Mouse (Mus musculus) lung, embryonic 14.5 days (tissue): ENCODE results near the gene Ccnb2. TPM values are rescaled to one million over a fixed set of nuclear protein-coding genes. Genes with fewer than 3 reads are reported as not detected.

Experiments used
- ATAC-seq: fragments of 200-750 bp; cut with Nextera tagmentation; 2 replicates; pipeline ENCODE4 v1.8.0; 2017; ENCODE audit warnings: mild to moderate bottlenecking, moderate TSS enrichment, moderate library complexity; ENCODE audit not compliant: insufficient read depth
- DNase-seq: peaks from one replicate; pipeline ENCODE4 v3.0.0-alpha.2; 2015
- H3K27ac ChIP-seq: fragments of 300-500 bp; sonication (generic); 2 replicates; pipeline ENCODE4 v1.5.1; 2014; ENCODE audit warnings: low read depth, mild to moderate bottlenecking, moderate library complexity
- H3K27me3 ChIP-seq: fragments of 300-500 bp; sonication (generic); 2 replicates; pipeline ENCODE4 v1.6.1; 2014; ENCODE audit warnings: low read length, control low read depth; ENCODE audit not compliant: insufficient read depth
- H3K36me3 ChIP-seq: fragments of 300-500 bp; sonication (generic); 2 replicates; pipeline ENCODE4 v1.6.1; 2014; ENCODE audit warnings: control low read depth; ENCODE audit not compliant: insufficient read depth
- H3K4me1 ChIP-seq: fragments of 300-500 bp; sonication (generic); 2 replicates; pipeline ENCODE4 v1.6.1; 2014; ENCODE audit warnings: antibody characterized with exemption, control low read depth; ENCODE audit not compliant: insufficient read depth
- H3K4me2 ChIP-seq: fragments of 300-500 bp; sonication (generic); 2 replicates; pipeline ENCODE4 v1.6.1; 2014; ENCODE audit warnings: mild to moderate bottlenecking
- H3K4me3 ChIP-seq: fragments of 300-500 bp; sonication (generic); 2 replicates; pipeline ENCODE4 v1.5.1; 2014; ENCODE audit warnings: low read depth, low read length
- H3K9ac ChIP-seq: fragments of 300-500 bp; sonication (generic); 2 replicates; pipeline ENCODE4 v1.6.1; 2014
- H3K9me3 ChIP-seq: fragments of 300-500 bp; sonication (generic); 2 replicates; pipeline ENCODE4 v1.6.1; 2016; ENCODE audit warnings: low read depth, low read length, control low read depth
- CTCF ChIP-seq: IDR thresholded peaks from 2 replicates; pipeline ENCODE4 v1.5.1; 2016; ENCODE audit warnings: antibody characterized with exemption, low read depth
- WGBS: fragments of 180-500 bp; shearing (Covaris S2); extraction: QIAGEN DNeasy Blood & Tissue Kit; methylation state at CpG from one replicate; pipeline ENCODE4 v1.1.7; 2014; 5-methylcytosine and 5-hydroxymethylcytosine counted together
- polyA plus RNA-seq: library from polyadenylated mRNA; unstranded; fragments of >200 nt; fragmentation: Nextera tagmentation; extraction: Ambion mirVana; gene quantifications from 2 replicates; pipeline ENCODE4 v1.2.1, GENCODE M21; 2014

The Ccnb2 gene
- polyA plus RNA-seq, 1 experiment from 2014 or later = 251 TPM

DNA sequence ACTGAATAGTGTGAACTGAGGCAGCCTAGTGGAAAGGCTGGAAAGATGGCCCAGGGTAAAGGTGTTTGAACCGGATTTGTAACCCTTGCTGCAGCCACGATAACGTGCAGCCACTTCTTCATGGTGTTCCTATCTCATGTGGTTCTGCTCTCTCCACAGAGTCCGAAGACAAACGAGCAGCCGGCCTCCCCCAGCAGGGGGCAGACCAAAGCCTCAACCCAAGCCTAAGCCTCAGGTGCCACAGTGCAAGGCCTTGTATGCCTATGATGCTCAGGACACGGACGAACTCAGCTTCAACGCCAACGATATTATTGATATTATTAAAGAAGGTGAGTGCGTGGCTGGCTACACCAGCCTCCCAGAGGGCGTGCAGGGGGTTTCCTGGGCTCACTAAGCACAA lies 25.7 kb downstream of the Ccnb2 start:
- Histone ChIP-seq H3K9me3 (no peaks in the 10 kb centered on the region), H3K9ac (no peak overlapping the region), H3K4me2 (no peak overlapping the region), H3K27me3 (no peaks in the 10 kb centered on the region), H3K27ac (no peak overlapping the region), H3K4me3 (no peak overlapping the region), H3K36me3 (peaks cover 30% of the 10 kb centered on the region; the same call in 1 of the 2 replicates), H3K4me1 (no peaks in the 10 kb centered on the region)
- TF ChIP-seq CTCF = peak; percentile 48
- 82% methylated on average over 12 of the region's 12 CpGs for WGBS
- DNase-seq (peak; percentile 26), ATAC-seq (no peak)

DNA sequence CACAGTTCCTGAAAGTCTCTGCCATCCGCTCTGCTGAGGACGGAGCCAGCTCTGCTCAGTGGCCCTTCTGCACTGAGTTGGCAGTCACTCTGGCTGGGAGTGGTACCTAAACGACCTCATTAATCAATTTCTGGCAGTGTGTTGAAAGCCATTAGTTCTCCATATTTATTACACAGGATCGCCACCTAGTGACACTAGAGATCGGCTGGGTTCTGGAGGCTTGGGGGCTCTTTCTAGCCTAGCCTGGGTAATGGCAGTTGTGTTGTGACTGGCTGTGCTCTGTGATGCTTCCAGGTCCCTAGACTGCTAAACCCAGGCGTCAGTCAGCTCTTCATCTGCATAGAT lies 28.8 kb downstream of the Ccnb2 start:
- Histone ChIP-seq H3K27me3 (no peaks in the 10 kb centered on the region), H3K4me1 (no peaks in the 10 kb centered on the region), H3K36me3 (peaks cover 23% of the 10 kb centered on the region; the same call in 1 of the 2 replicates), H3K4me2 (no peak overlapping the region), H3K27ac (no peak overlapping the region), H3K9ac (no peak overlapping the region), H3K4me3 (no peak overlapping the region), H3K9me3 (no peaks in the 10 kb centered on the region)
- DNase-seq (peak; percentile 64), ATAC-seq (no peak)
- peak; percentile 61 for TF ChIP-seq CTCF
- 11% methylated on average over 6 of the region's 6 CpGs for WGBS

DNA sequence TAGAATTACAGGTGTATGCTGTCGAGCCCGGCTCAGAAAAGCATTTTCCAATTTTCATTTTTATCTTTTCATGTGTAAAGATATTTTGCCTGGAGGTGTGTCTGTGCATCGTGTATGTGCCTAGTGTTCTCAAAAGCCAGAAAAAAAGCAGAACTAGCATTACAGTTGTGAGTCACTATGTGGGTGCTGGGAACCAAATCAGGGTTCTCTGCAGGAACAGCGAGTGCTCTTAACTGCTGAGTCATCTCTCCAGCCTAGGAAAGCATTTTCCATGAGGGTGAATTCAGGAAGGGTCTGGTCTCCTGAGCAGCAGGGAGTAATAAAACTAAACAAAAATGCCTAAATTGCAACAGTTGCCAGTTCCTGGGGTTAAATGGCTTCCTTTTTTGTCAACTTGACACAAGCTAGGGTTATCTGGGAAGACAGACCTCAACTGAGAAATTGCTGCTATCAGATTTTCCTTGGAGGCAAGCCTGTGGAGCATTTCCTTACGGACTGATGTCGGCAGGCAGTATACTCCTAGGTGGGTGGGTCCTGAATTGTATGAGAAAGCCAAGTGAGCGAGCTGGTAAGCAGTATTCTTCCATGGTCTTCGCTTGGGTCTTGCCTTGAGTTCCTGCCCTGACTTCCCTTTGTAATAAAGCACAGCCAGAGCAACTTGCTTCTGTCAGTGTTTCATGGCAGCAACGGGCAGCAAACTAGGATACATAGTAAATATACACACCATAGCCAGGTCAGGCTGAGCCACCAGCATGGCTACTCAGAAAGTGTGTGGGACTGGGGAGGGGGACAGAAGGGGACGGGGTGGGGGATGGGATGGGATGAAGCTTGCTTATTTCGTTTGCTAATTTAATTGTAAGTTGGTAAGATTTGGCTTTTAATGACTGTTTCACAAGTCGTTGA lies 29.4 kb downstream of the Ccnb2 start:
- Histone ChIP-seq H3K9me3 (no peaks in the 10 kb centered on the region), H3K4me1 (no peaks in the 10 kb centered on the region), H3K36me3 (peaks cover 21% of the 10 kb centered on the region; the same call in 1 of the 2 replicates), H3K9ac (no peak overlapping the region), H3K4me3 (no peak overlapping the region), H3K27ac (no peak overlapping the region), H3K27me3 (no peaks in the 10 kb centered on the region), H3K4me2 (no peak overlapping the region)
- WGBS = 70% methylated on average over 12 of the region's 12 CpGs
- no peak for TF ChIP-seq CTCF
- DNase-seq (no peak), ATAC-seq (no peak)

DNA sequence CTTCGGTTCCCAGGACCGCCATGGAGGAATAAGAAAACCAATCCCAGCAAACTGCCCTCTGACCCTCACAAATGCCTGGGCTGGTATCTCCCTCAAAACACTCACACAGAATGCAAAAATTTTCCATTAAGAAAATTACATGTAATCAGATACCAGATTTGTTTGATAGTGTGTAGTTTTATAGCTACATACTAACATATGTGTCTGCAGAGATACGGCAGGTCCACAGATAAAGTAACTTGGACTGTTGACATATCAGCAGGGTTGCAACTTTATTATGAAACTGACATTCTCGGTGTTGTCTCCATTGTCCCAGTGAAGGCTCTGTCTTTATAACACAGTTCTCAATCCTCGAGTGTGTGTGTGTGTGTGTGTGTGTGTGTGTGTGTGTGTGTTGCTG lies 30.3 kb downstream of the Ccnb2 start:
- peaks cover 20% of the 10 kb centered on the region; the same call in 1 of the 2 replicates for H3K36me3 ChIP-seq
- H3K27ac ChIP-seq = no peak overlapping the region
- H3K27me3 ChIP-seq = no peaks in the 10 kb centered on the region
- TF ChIP-seq CTCF = no peak
- H3K9ac ChIP-seq = no peak overlapping the region
- ATAC-seq = no peak
- H3K9me3 ChIP-seq = no peaks in the 10 kb centered on the region
- no peak for DNase-seq
- no peaks in the 10 kb centered on the region for H3K4me1 ChIP-seq
- 88% methylated on average over 5 of the region's 5 CpGs for WGBS
- H3K4me3 ChIP-seq = no peak overlapping the region
- no peak overlapping the region for H3K4me2 ChIP-seq

DNA sequence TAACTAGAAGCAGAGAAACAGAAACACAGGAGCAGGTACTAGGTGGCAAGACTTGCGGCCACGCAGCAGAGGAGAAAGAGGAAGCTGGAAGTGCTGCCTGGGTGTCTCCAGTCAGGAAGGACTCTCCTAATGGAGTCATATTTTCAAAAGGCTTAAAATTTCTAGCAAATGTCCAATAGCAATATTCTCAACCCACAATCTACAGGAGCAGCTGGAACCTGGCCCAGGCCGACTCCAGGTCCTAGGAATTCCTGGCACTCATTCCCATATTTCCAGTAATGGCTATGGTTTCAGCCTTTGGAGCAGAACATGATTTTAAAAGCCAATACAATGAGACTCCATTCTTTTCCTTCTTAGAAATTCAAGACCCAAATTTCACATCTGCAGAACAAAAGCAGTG lies 31.8 kb downstream of the Ccnb2 start:
- ATAC-seq (no peak), DNase-seq (peak; percentile 32)
- Histone ChIP-seq H3K9me3 (no peaks in the 10 kb centered on the region), H3K27me3 (no peaks in the 10 kb centered on the region), H3K4me1 (no peaks in the 10 kb centered on the region), H3K4me2 (no peak overlapping the region), H3K4me3 (no peak overlapping the region), H3K36me3 (peaks cover 24% of the 10 kb centered on the region; the same call in 1 of the 2 replicates), H3K9ac (no peak overlapping the region), H3K27ac (no peak overlapping the region)
- TF ChIP-seq CTCF = no peak
- WGBS = 70% methylated on average over 3 of the region's 3 CpGs

DNA sequence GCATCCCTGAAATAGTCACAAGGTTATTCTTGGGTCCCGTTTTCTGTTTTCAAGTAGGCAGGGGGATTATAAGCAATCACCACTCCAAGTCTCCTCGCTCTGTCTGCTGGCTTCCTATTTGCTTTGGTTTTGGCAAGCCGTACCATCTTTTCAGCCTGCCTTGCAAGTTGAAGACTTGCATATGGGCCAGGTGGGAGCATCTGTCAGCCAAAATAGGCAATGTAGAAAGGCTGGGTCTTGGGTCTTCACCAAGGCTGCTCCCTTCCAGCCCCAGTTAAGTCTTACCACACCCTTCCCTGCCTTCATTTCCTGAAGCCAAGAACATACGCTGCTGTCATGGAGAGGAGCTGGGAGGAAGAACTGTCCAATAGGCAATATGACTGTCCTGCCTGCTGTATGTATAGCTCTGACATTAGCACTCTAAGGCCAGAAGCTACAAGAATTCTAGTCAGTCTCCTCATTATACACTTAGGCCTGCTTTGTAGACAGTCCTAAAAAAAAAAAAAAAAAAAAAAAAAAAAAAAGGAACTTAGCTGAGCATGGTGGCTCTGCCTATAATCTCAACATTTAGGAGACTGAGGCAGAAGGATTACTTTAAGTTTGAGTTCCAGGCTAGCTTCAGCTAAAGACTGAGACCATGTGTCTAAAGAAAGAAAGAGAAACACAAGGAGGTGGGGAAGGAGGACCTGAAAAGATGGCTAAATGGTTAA lies 33.8 kb downstream of the Ccnb2 start:
- no peak overlapping the region for H3K9ac ChIP-seq
- WGBS = 74% methylated on average over 4 of the region's 4 CpGs
- no peak overlapping the region for H3K27ac ChIP-seq
- no peaks in the 10 kb centered on the region for H3K27me3 ChIP-seq
- no peaks in the 10 kb centered on the region for H3K9me3 ChIP-seq
- no peak overlapping the region for H3K4me3 ChIP-seq
- ATAC-seq = no peak
- no peaks in the 10 kb centered on the region for H3K4me1 ChIP-seq
- peaks cover 34% of the 10 kb centered on the region for H3K36me3 ChIP-seq
- no peak for TF ChIP-seq CTCF
- DNase-seq = no peak
- H3K4me2 ChIP-seq = no peak overlapping the region
